Mouse (Mus musculus) CD8-positive naive resting alpha-beta T cell, adult 2 months (primary cell): ENCODE measurements at regions not wholly inside any gene's neighbourhood (a gene's known extent, or its start where the extent isn't known, plus 50 kb on each side); places are given as distances from the start of the nearest gene placed in this dataset.

Experiments
- DNase-seq, 2 experiments: peaks; one replicate each; pipeline ENCODE4 v3.0.0; 2022; ENCODE audit warnings: low read depth in 2 of 2, low spot score in 2 of 2

GRCm38 (mm10) chr7:88185120-88185796, 92.6 kb upstream of the Ctsc start:
- no peak for DNase-seq

- DNase-seq: no peak
Measured at GRCm38 (mm10) chr7:88187555-88187954, 90.3 kb upstream of the Ctsc start.

- no peak for DNase-seq
Measured at GRCm38 (mm10) chr7:88192771-88193170, 85.1 kb upstream of the Ctsc start.

- no peak for DNase-seq
Measured at GRCm38 (mm10) chr7:88199043-88199442, 78.8 kb upstream of the Ctsc start.

GRCm38 (mm10) chr7:88199929-88200538, 77.9 kb upstream of the Ctsc start:
- DNase-seq: no peak

GRCm38 (mm10) chr7:88201658-88202364, 76.1 kb upstream of the Ctsc start:
- no peak for DNase-seq

- DNase-seq: peak; percentile 56 to 72
Measured at GRCm38 (mm10) chr7:88206223-88206827, 71.6 kb upstream of the Ctsc start.

GRCm38 (mm10) chr7:88206914-88207710, 70.8 kb upstream of the Ctsc start:
- DNase-seq: peak in 1 of 2 experiments; percentile 23

GRCm38 (mm10) chr7:88214713-88215198, 63.1 kb upstream of the Ctsc start:
- DNase-seq: no peak

- DNase-seq: no peak
Measured at GRCm38 (mm10) chr7:88215425-88215824, 62.5 kb upstream of the Ctsc start.

- DNase-seq: no peak
Measured at GRCm38 (mm10) chr7:88222141-88222540, 55.7 kb upstream of the Ctsc start.

GRCm38 (mm10) chr7:88225800-88226199, 52.1 kb upstream of the Ctsc start:
- DNase-seq: no peak
